Mouse (Mus musculus) hindbrain, embryonic 16.5 days (tissue): ENCODE data around the gene Gtf2ird2. TPM values are rescaled to one million over a fixed set of nuclear protein-coding genes. Genes with fewer than 3 reads are reported as not detected.

Experiments used
- polyA plus RNA-seq: library from polyadenylated mRNA; unstranded; fragments of >200 nt; fragmentation: Nextera tagmentation; extraction: Ambion mirVana; gene quantifications from 2 replicates; pipeline ENCODE4 v1.2.1, GENCODE M21; 2015

Gene Gtf2ird2
- polyA plus RNA-seq, 1 experiment from 2014 or later: 12.5 TPM

Other genes with a start within 250 kb of the Gtf2ird2 start
- 25.3 and 30.7 TPM in 2 replicates for gene Castor2, start 84.3 kb upstream of the Gtf2ird2 start, polyA plus RNA-seq
- 21.3 TPM in 2 replicates for gene Rcc1l, start 7.2 kb upstream of the Gtf2ird2 start, polyA plus RNA-seq
- 2.3 and 2.7 TPM in 2 replicates for gene Ncf1, start 45.6 kb downstream of the Gtf2ird2 start, polyA plus RNA-seq
- gene Gtf2i, start 130.7 kb downstream of the Gtf2ird2 start, polyA plus RNA-seq: 132 and 141 TPM in 2 replicates